In the genomic region with DNA sequence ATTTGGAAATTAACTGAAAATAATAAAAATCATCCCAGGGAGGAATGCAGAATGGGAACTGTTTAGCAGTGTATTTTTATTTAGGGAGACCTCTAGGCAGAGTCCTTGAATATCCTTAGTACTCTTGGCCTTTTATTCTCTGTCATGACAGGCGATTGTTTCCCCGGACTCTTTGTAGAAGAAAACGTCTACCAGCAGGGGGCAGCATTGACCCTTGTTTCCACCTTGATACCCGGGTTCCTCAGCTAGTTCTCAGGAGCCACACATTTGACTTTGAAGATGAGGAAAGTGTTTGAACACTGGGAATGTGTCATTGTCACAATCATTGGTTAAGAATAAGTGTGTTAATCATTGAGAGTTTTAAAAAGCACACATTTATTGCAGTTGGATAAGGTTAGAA, we compare ENCODE assay signal across 9 mouse cellular contexts.
A peak's percentile ranks its signal among the peaks of the same experiment; 100 is the strongest.
DNase-seq lines count a peak whose midpoint lies in the region; ATAC-seq lines count a peak whose summit lies in the region.
"Had no signal": no experiment of that assay in that cellular context is flagged by ENCODE, and none has a peak within 500 bp of the region (broad histone marks: within the 10 kb centered on the region; RNA-seq: fewer than 3 reads in every experiment).

No protein-coding gene starts in this region.

- WGBS in forebrain, embryonic 12.5 days: 5% methylated on average over 4 of the region's 4 CpGs

- H3K4me3 ChIP-seq in forebrain, embryonic 12.5 days (replicated peaks): no peak overlapping the region
- H3K4me3 ChIP-seq: limb, embryonic 12.5 days had no signal

- no peaks in the 10 kb centered on the region for H3K27me3 ChIP-seq in forebrain, embryonic 12.5 days
- H3K27me3 ChIP-seq: limb, embryonic 12.5 days had no signal

- no peaks in the 10 kb centered on the region for H3K9me3 ChIP-seq in forebrain, embryonic 12.5 days
- H3K9me3 ChIP-seq: limb, embryonic 12.5 days had no signal

- ATAC-seq in forebrain, embryonic 12.5 days (ENCODE audit: low FRiP score): peak; percentile 81
- peak; percentile 49 to 58; a peak in 3 of 4 replicates for ATAC-seq in hematopoietic stem cell, adult 5-6 weeks (replicated peaks in 1 of 2; ENCODE audit: insufficient read depth in 1 of 2, low FRiP score in 2 of 2, low TSS enrichment in 1 of 2, low read depth in 1 of 2, poor library complexity in 2 of 2, severe bottlenecking in 2 of 2)

- H3K9ac ChIP-seq in forebrain, embryonic 12.5 days: no peak overlapping the region
- H3K9ac ChIP-seq: limb, embryonic 12.5 days had no signal

- H3K36me3 ChIP-seq in forebrain, embryonic 12.5 days (replicated peaks): no peaks in the 10 kb centered on the region
- H3K36me3 ChIP-seq: limb, embryonic 12.5 days had no signal

- H3K4me2 ChIP-seq in forebrain, embryonic 12.5 days: no peak overlapping the region
- H3K4me2 ChIP-seq: limb, embryonic 12.5 days had no signal

- H3K4me1 ChIP-seq in forebrain, embryonic 12.5 days: no peaks in the 10 kb centered on the region; the same call in 1 of the 2 replicates
- H3K4me1 ChIP-seq: limb, embryonic 12.5 days had no signal

- DNase-seq in ES-CJ7 (ENCODE audit: low read depth, low spot score): peak; percentile 83
- DNase-seq in brain, embryonic 18.5 days (ENCODE audit: low read depth, low spot score): peak; percentile 64
- DNase-seq in layer of hippocampus, adult 18-20 months (ENCODE audit: low spot score in 2 of 2): peak; percentile 58 to 91
- DNase-seq in lung, postnatal 10 days: peak; percentile 81
- peak; percentile 75 to 90 for DNase-seq in right cerebral cortex, postnatal 10 days (ENCODE audit: low spot score in 2 of 2)
- DNase-seq in urinary bladder, postnatal 25 days (ENCODE audit: low spot score): peak; percentile 84

- H3K27ac ChIP-seq in forebrain, embryonic 12.5 days: no peak overlapping the region
- H3K27ac ChIP-seq: limb, embryonic 12.5 days had no signal
